Comparison of ENCODE assay signal across 16 mouse cellular contexts in the genomic region with DNA sequence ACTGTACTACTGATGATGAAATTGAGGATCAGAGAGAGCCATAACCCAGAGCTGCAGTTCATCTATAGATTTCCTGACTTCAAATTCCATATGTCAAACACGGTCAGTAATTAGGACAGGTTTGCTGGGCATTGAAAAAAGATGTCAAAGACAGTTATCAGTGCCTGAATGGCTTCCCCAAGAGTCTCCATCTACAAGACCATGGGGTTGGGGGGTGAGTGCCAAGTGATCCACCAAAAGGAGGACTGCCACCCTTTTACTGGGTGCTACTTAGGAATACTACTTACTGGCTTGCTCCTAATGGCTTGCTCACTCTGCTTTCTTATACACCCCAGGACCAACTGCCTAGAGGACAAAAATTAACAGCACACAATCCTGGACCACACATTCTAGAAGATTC.
"Had no signal": no experiment of that assay in that cellular context is flagged by ENCODE, and none has a peak within 500 bp of the region (broad histone marks: within the 10 kb centered on the region; RNA-seq: fewer than 3 reads in every experiment).

No protein-coding gene starts in this region.

- H3K27me3 ChIP-seq: kidney, embryonic 15.5 days; limb, embryonic 15.5 days; neural tube, embryonic 15.5 days; stomach, embryonic 15.5 days had no signal

- ATAC-seq: liver, embryonic 12.5 days had no signal

- H3K4me3 ChIP-seq: kidney, embryonic 15.5 days; limb, embryonic 15.5 days; liver, embryonic 12.5 days; myocyte; neural tube, embryonic 15.5 days; stomach, embryonic 15.5 days had no signal

- H3K4me1 ChIP-seq: liver, embryonic 12.5 days; stomach, embryonic 15.5 days had no signal

- H3K36me3 ChIP-seq: kidney, embryonic 15.5 days; limb, embryonic 15.5 days; liver, embryonic 12.5 days; neural tube, embryonic 15.5 days; stomach, embryonic 15.5 days had no signal

- H3K27ac ChIP-seq: kidney, embryonic 15.5 days; limb, embryonic 15.5 days; liver, embryonic 12.5 days; neural tube, embryonic 15.5 days; stomach, embryonic 15.5 days had no signal

- H3K9me3 ChIP-seq: kidney, embryonic 15.5 days; limb, embryonic 15.5 days; liver, embryonic 12.5 days; neural tube, embryonic 15.5 days; stomach, embryonic 15.5 days had no signal

- H3K9ac ChIP-seq: kidney, embryonic 15.5 days; limb, embryonic 15.5 days; liver, embryonic 12.5 days; lung, embryonic 14.5 days; neural tube, embryonic 15.5 days; stomach, embryonic 15.5 days had no signal

- H3K4me2 ChIP-seq: kidney, embryonic 15.5 days; limb, embryonic 15.5 days; liver, embryonic 12.5 days; lung, embryonic 14.5 days; neural tube, embryonic 15.5 days; stomach, embryonic 15.5 days had no signal

- DNase-seq: kidney, adult 2 months; kidney, postnatal 14 days; layer of hippocampus, adult 9-11 months; layer of hippocampus, postnatal 36 days; lung, embryonic 14.5 days; lung, postnatal 10 days; lung, postnatal 4 days; right cerebral cortex, postnatal 14 days; thymus, adult 2 months; thymus, postnatal 25 days had no signal
